Mouse (Mus musculus) testis, adult 2 months (tissue): ENCODE data around the gene Tldc1. TPM values are rescaled to one million over a fixed set of nuclear protein-coding genes. Genes with fewer than 3 reads are reported as not detected.

Experiments
- H3K27ac ChIP-seq: fragments of 200-500 bp; 2 replicates; pipeline ENCODE4 v1.5.1; 2012; ENCODE audit warnings: low read depth, low read length; ENCODE audit not compliant: control insufficient read depth, insufficient read depth
- H3K27me3 ChIP-seq: fragments of 200-500 bp; 2 replicates; pipeline ENCODE4 v1.6.1; 2012; ENCODE audit warnings: mild to moderate bottlenecking, low read length, moderate library complexity; ENCODE audit not compliant: control insufficient read depth, insufficient read depth
- H3K36me3 ChIP-seq: fragments of 200-500 bp; 2 replicates; pipeline ENCODE4 v1.6.1; 2012; ENCODE audit warnings: mild to moderate bottlenecking, low read length; ENCODE audit not compliant: control insufficient read depth, insufficient read depth
- H3K4me1 ChIP-seq: fragments of 200-500 bp; 2 replicates; pipeline ENCODE4 v1.6.1; 2012; ENCODE audit warnings: low read length; ENCODE audit not compliant: control insufficient read depth, insufficient read depth
- H3K4me3 ChIP-seq: fragments of 200-500 bp; 2 replicates; pipeline ENCODE4 v1.5.1; 2012; ENCODE audit warnings: low read depth, mild to moderate bottlenecking, low read length, moderate library complexity, mixed read lengths; ENCODE audit not compliant: control insufficient read depth
- CTCF ChIP-seq: fragments of 200-500 bp; IDR thresholded peaks from 2 replicates; pipeline ENCODE4 v1.5.1; 2012; ENCODE audit warnings: low read depth, mild to moderate bottlenecking, inconsistent platforms, low read length, moderate library complexity; ENCODE audit not compliant: control insufficient read depth, insufficient read depth, insufficient replicate concordance
- POLR2A ChIP-seq: fragments of 200-500 bp; IDR thresholded peaks from 2 replicates; pipeline ENCODE4 v1.6.1; 2012; ENCODE audit warnings: low read depth, mild to moderate bottlenecking, inconsistent platforms, low read length, moderate library complexity; ENCODE audit not compliant: control insufficient read depth
- polyA plus RNA-seq: library from polyadenylated mRNA; depleted of rRNA; stranded (reverse); fragments of >200 nt; gene quantifications from 2 replicates; pipeline ENCODE4 v1.2.3, GENCODE M21; 2012

Tldc1 gene
- polyA plus RNA-seq, 1 experiment: 6.8 TPM

DNA sequence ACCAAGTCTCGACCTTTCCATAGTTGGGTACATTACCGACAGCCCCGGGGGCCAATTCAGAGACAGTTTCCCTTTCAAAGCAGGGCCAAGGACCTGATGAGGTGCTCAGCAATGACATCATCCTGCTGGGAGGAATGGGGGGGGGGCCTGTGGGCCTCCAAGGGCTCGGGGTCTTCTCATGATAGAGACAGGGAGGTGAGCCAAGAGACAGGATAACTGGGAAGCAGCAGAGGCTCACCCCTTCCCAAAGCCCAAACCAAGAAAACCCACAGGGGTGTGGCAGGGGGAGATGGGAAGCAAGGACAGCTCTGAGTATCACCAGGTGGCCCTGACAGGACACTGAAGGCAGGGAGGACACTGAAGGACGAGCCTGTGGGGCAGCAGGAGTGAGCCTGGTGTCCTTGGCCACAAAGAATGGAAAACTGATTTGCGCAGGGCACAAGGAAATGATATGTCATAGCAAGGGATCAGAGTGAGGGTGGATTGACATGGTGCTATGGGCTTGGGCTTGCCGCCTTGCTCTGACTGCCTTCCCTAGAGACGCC lies 49.8 kb downstream of the Tldc1 start:
- no peaks in the 10 kb centered on the region for H3K36me3 ChIP-seq
- TF ChIP-seq POLR2A: no peak
- no peak for TF ChIP-seq CTCF

DNA sequence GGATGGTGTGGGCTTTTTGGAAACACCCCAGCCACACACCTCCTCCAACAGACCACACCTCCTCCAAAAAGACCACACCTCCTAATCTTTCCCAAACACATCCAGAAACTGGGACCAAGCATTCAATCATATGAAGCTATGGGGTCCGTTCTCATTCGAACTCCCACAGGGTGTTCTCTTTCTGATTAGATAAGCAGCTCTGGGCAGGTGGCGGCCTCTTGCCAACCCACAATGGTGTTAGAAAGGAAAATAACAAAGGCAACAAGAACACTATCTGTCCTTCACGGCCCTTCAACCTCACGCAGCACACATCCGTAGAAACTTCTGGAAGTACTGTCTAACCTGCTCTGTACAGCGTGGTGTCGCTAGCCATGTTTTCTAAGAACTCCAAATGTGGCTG lies 51.1 kb downstream of the Tldc1 start:
- Histone ChIP-seq H3K4me3 (no peak overlapping the region), H3K36me3 (no peaks in the 10 kb centered on the region), H3K27me3 (no peaks in the 10 kb centered on the region), H3K4me1 (no peaks in the 10 kb centered on the region; the same call in 1 of the 2 replicates), H3K27ac (no peak overlapping the region)
- no peak for TF ChIP-seq CTCF
- no peak for TF ChIP-seq POLR2A

More for the DNA sequence above, 49.8 kb downstream of the Tldc1 start:
- Histone ChIP-seq H3K27me3 (no peaks in the 10 kb centered on the region), H3K27ac (no peak overlapping the region), H3K4me3 (no peak overlapping the region), H3K4me1 (no peaks in the 10 kb centered on the region)

DNA sequence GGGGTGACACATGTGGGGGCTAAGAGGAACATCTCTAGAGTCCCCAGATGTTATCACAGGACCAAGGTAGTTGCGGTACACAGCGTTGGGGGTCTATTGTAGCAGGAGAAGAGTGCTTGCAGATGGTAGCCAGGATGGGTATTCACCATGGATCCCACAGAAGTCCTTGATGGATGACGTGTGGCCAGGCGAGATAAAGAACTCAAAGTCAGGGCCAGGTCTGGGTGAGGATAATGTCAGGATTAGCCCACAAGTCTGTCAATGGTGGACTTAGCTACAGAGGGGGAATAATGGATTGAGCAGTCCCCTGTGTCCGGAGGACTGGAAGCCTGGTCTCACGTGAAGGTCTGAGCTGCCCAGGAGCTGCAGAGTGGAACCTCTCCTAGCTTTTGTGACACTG lies 53.6 kb downstream of the Tldc1 start:
- H3K4me1 ChIP-seq: no peaks in the 10 kb centered on the region; the same call in 1 of the 2 replicates
- no peak for TF ChIP-seq POLR2A
- TF ChIP-seq CTCF: no peak

DNA sequence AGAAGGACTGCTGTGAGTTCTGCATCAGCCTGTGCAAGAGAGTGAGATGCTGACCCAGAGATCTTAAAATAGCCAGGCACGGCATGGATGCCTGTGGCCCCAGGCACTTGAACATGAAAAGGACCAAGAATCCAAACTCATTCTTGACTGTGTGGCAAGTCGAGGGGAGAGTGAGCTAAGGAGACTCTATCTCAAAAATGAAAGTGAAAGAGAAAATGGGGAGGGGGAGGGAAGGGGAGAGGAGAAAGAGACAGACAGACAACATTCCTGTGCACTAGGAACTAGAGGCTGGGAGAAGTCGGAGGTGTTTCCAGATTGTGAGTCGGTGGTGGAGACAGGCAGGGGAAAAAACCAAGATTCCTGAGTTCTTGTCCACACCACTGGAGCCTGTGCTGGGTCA lies 54.5 kb downstream of the Tldc1 start:
- no peaks in the 10 kb centered on the region for H3K36me3 ChIP-seq
- TF ChIP-seq CTCF (no peak), POLR2A (no peak)
- H3K27me3 ChIP-seq: no peaks in the 10 kb centered on the region
- no peaks in the 10 kb centered on the region; the same call in 1 of the 2 replicates for H3K4me1 ChIP-seq
- no peak overlapping the region for H3K27ac ChIP-seq
- H3K4me3 ChIP-seq: no peak overlapping the region

More for the DNA sequence above, 53.6 kb downstream of the Tldc1 start:
- H3K27ac ChIP-seq: no peak overlapping the region
- H3K4me3 ChIP-seq: no peak overlapping the region
- H3K27me3 ChIP-seq: no peaks in the 10 kb centered on the region
- no peaks in the 10 kb centered on the region for H3K36me3 ChIP-seq

DNA sequence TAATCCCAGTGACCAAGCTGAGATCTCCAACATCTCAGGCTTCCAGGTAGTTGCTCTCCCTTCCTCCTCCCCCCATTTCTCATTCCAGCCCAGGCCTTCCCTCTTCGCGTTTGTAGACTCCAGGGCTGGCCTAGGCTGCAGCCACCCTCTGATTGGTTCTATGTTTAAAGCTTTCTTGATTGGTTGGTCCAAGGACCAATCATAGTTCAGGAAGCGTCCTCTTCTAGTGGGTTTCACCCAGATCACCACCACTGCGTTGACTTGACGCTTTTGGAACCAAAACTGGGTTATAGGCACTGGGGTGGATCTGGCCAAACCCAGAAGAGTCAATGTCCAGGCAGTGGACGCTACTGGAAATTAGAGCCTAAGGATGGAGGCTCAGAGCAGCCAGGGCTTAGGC lies 55.9 kb downstream of the Tldc1 start:
- Histone ChIP-seq H3K27me3 (no peaks in the 10 kb centered on the region), H3K4me1 (no peaks in the 10 kb centered on the region; the same call in 1 of the 2 replicates), H3K27ac (no peak overlapping the region), H3K36me3 (no peaks in the 10 kb centered on the region), H3K4me3 (no peak overlapping the region)
- TF ChIP-seq POLR2A (no peak), CTCF (no peak)

DNA sequence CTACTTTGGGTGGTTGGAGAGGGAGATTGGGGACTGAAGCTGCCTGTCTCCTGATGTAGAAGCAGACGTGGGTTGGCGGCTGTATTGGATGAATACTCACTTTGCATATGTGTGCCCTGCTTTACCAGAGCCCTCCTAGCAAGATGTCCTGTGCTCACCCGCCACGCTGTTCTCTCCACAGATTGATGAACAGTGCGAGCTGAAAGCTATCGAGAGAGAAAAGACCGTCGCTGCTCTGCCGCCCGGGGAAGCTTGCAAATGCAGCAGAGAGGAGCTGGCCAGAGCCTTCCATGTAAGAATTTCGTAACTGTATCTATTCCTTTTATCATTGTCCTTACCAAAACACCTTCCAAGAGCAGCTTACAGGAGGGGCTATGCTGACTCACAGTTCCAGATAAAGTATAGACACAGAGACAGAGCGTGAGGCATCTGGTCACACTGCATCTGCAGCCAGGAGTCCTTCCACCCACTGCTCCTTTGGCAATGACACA lies 59.2 kb downstream of the Tldc1 start:
- TF ChIP-seq CTCF (no peak), POLR2A (no peak)
- Histone ChIP-seq H3K36me3 (no peaks in the 10 kb centered on the region), H3K27me3 (no peaks in the 10 kb centered on the region), H3K4me3 (no peak overlapping the region), H3K27ac (no peak overlapping the region), H3K4me1 (peaks cover 2% of the 10 kb centered on the region; the same call in 1 of the 2 replicates)

DNA sequence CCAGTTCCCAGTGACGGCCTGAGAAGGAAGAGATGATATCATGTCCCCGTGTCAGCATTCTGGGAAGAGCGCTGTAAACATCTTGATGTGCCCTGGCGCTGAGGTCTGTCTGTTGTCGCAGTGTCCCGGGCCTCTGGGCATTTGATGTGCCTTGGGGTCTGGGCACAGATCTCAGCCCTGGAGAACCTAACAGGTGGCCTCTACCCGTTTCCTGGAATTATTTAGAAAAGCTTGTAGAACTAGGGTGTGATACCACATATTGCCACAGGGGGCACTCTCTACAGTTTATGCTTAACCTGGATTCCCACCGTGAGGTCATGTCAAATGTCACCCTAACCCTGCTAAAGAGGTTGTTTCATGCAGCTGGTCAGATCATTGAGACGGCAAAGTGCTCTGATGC lies 60.5 kb downstream of the Tldc1 start:
- H3K4me3 ChIP-seq: no peak overlapping the region
- H3K4me1 ChIP-seq: peaks cover 2% of the 10 kb centered on the region; the same call in 1 of the 2 replicates
- H3K27me3 ChIP-seq: no peaks in the 10 kb centered on the region
- no peak for TF ChIP-seq POLR2A
- peak; percentile 29; the same call in 1 of the 2 replicates for TF ChIP-seq CTCF
- no peak overlapping the region for H3K27ac ChIP-seq
- no peaks in the 10 kb centered on the region for H3K36me3 ChIP-seq
